Mouse (Mus musculus): ENCODE data around the gene Rcc1l. TPM values are rescaled to one million over a fixed set of nuclear protein-coding genes. Genes with fewer than 3 reads are reported as not detected.

Rcc1l gene
- polyA plus RNA-seq, 1 experiment from 2014 or later, result 14.7 TPM

GRCm38 (mm10) chr5:134214021-134214806 is 37.6 kb upstream of the Rcc1l start:
- 67% methylated on average over 12 of the region's 12 CpGs for WGBS

DNA sequence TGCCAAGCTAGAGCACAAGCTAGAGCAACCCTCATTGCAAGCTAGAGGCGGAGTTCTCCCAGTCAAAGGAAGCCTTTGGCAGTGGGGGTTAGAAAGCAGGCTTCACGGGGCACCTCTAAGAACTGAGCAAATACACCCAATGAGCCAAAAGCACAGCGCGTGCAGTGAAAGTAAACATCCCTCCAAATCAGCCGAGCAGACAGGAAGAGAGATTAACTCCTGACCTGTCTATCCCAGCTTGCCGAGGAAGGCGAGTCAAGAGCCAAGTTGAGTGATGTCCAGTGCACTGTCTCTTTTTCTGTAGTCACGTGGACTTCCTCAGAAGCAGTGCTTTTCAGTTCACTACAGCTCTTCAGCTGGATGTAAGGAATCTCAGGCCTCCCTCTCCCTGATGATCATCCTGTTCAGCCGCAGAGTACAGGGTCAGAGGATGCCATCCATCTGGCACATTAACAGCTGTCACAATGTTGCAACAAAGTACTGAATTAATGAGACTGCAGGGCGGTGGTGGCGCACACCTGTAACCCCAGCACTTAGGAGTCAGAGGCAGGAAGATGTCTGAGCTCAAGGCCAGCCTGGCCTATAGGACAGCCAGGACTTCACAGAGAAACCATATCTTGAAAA is 33.5 kb upstream of the Rcc1l start:
- TF ChIP-seq CTCF (IDR thresholded peaks at IDR 0.05; ENCODE audit: low read depth), result no peak
- H3K4me1 ChIP-seq (replicated peaks; ENCODE audit: control insufficient read depth, insufficient read depth, low read length), result no peaks in the 10 kb centered on the region

More at GRCm38 (mm10) chr5:134214021-134214806, 37.6 kb upstream of the Rcc1l start:
- Histone ChIP-seq H3K4me1 (replicated peaks; ENCODE audit: control insufficient read depth, insufficient read depth, low read length) (no peaks in the 10 kb centered on the region), H3K9me3 (ENCODE audit: control insufficient read depth) (no peaks in the 10 kb centered on the region), H3K4me3 (ENCODE audit: low read depth, low read length) (no peak overlapping the region), H3K27ac (ENCODE audit: low read depth, low read length) (no peak overlapping the region), H3K36me3 (ENCODE audit: control insufficient read depth, insufficient read depth) (peaks cover 9% of the 10 kb centered on the region; the same call in 1 of the 2 replicates), H3K27me3 (replicated peaks; ENCODE audit: control insufficient read depth, insufficient read depth, low read length) (no peaks in the 10 kb centered on the region), H3K4me2 (replicated peaks; ENCODE audit: low read depth) (no peak overlapping the region), H3K9ac (ENCODE audit: low read depth, low read length) (no peak overlapping the region)
- ATAC-seq, result no peak
- TF ChIP-seq CTCF (IDR thresholded peaks at IDR 0.05; ENCODE audit: low read depth), result no peak

DNA sequence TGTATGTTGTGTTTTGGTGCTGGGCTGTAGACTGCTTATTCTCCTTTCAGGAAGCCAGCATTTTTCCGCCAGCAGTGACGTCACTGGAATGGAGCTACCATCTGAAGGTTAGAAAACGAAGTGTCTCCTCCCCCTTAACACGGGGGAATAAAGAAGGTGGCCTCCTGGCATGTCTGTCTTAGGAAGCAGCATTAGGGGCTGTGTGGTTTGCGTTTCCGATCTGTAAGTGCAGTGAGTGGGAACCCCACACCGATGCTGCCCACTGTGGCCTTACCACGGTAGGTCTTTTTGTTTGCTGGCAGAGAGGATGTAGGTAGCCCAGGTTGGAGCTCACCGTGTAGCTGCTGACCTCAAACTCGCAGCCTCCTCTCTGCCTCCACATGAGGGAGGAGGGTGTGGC is 30.1 kb upstream of the Rcc1l start:
- no peak for ATAC-seq
- Histone ChIP-seq H3K4me1 (replicated peaks; ENCODE audit: control insufficient read depth, insufficient read depth, low read length) (no peaks in the 10 kb centered on the region), H3K4me2 (replicated peaks; ENCODE audit: low read depth) (no peak overlapping the region), H3K27me3 (replicated peaks; ENCODE audit: control insufficient read depth, insufficient read depth, low read length) (no peaks in the 10 kb centered on the region), H3K9me3 (ENCODE audit: control insufficient read depth) (no peaks in the 10 kb centered on the region), H3K9ac (ENCODE audit: low read depth, low read length) (no peak overlapping the region), H3K27ac (ENCODE audit: low read depth, low read length) (no peak overlapping the region), H3K36me3 (ENCODE audit: control insufficient read depth, insufficient read depth) (no peaks in the 10 kb centered on the region; the same call in 1 of the 2 replicates), H3K4me3 (ENCODE audit: low read depth, low read length) (no peak overlapping the region)
- no peak for TF ChIP-seq CTCF (IDR thresholded peaks at IDR 0.05; ENCODE audit: low read depth)
- WGBS, result 76% methylated on average over 10 of the region's 10 CpGs

More for the DNA sequence above, 33.5 kb upstream of the Rcc1l start:
- no peaks in the 10 kb centered on the region for H3K9me3 ChIP-seq (ENCODE audit: control insufficient read depth)
- no peak overlapping the region for H3K9ac ChIP-seq (ENCODE audit: low read depth, low read length)
- peaks cover 4% of the 10 kb centered on the region; the same call in 1 of the 2 replicates for H3K36me3 ChIP-seq (ENCODE audit: control insufficient read depth, insufficient read depth)
- ATAC-seq, result no peak
- no peaks in the 10 kb centered on the region for H3K27me3 ChIP-seq (replicated peaks; ENCODE audit: control insufficient read depth, insufficient read depth, low read length)
- no peak overlapping the region for H3K27ac ChIP-seq (ENCODE audit: low read depth, low read length)
- no peak overlapping the region for H3K4me3 ChIP-seq (ENCODE audit: low read depth, low read length)
- no peak overlapping the region for H3K4me2 ChIP-seq (replicated peaks; ENCODE audit: low read depth)
- WGBS, result 21% methylated on average over 11 of the region's 11 CpGs

- no peak for TF ChIP-seq CTCF (IDR thresholded peaks at IDR 0.05; ENCODE audit: low read depth)
- WGBS, result 85% methylated on average over 8 of the region's 8 CpGs
- Histone ChIP-seq H3K9me3 (ENCODE audit: control insufficient read depth) (no peaks in the 10 kb centered on the region), H3K4me2 (replicated peaks; ENCODE audit: low read depth) (no peak overlapping the region), H3K9ac (ENCODE audit: low read depth, low read length) (no peak overlapping the region), H3K4me3 (ENCODE audit: low read depth, low read length) (no peak overlapping the region), H3K27me3 (replicated peaks; ENCODE audit: control insufficient read depth, insufficient read depth, low read length) (no peaks in the 10 kb centered on the region), H3K27ac (ENCODE audit: low read depth, low read length) (no peak overlapping the region), H3K4me1 (replicated peaks; ENCODE audit: control insufficient read depth, insufficient read depth, low read length) (no peaks in the 10 kb centered on the region), H3K36me3 (ENCODE audit: control insufficient read depth, insufficient read depth) (peaks cover 17% of the 10 kb centered on the region; the same call in 1 of the 2 replicates)
- ATAC-seq, result no peak
Observed at GRCm38 (mm10) chr5:134193664-134194063, 17.1 kb upstream of the Rcc1l start.

GRCm38 (mm10) chr5:134188571-134188970 is 12.0 kb upstream of the Rcc1l start:
- no peak for ATAC-seq
- H3K27ac ChIP-seq (ENCODE audit: low read depth, low read length), result no peak overlapping the region
- H3K4me3 ChIP-seq (ENCODE audit: low read depth, low read length), result no peak overlapping the region
- H3K9ac ChIP-seq (ENCODE audit: low read depth, low read length), result no peak overlapping the region
- no peaks in the 10 kb centered on the region for H3K27me3 ChIP-seq (replicated peaks; ENCODE audit: control insufficient read depth, insufficient read depth, low read length)
- WGBS, result 65% methylated on average over 7 of the region's 7 CpGs
- 0 out of 2 replicates have a peak, but pooled peaks cover under 1% of the 10 kb centered on the region for H3K4me1 ChIP-seq (replicated peaks; ENCODE audit: control insufficient read depth, insufficient read depth, low read length)
- no peak overlapping the region for H3K4me2 ChIP-seq (replicated peaks; ENCODE audit: low read depth)
- peaks cover 3% of the 10 kb centered on the region; the same call in 1 of the 2 replicates for H3K36me3 ChIP-seq (ENCODE audit: control insufficient read depth, insufficient read depth)
- no peaks in the 10 kb centered on the region for H3K9me3 ChIP-seq (ENCODE audit: control insufficient read depth)
- no peak for TF ChIP-seq CTCF (IDR thresholded peaks at IDR 0.05; ENCODE audit: low read depth)

DNA sequence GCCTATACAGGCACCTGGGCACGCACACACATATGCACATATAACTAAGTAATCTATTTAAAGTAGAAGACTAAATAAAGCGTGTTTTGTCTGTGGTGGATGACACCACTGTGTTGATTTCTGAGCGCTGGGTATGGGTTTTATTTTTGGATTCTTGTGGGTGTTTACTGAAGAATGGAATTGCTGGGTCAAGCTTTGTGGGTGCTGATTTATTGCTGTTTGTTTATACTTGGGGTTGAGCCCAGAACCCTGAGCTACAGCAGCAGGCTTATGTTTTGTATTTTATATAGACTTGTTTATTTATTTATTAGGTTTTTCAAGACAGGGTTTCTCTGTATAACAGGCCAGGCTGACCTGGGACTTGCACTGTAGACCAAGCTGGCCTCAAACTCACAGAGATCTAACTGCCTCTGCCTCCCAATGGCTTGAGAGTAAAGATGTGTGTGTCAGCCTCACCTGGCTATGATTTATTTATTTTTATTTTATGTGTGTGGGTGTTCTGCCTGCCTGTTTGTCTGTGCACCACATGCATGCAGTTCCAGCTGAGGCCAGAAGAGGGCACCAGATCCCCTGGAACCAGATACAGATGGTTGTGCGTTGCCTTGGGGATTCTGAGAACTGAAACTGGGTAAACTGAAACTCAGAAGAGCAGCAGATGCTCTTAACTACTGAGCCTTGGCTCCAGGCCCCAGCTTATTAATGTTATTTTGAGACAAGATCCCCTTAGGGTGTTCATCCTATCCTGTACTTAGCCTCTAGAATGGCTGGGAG is 10.6 kb upstream of the Rcc1l start:
- no peak overlapping the region for H3K27ac ChIP-seq (ENCODE audit: low read depth, low read length)
- TF ChIP-seq CTCF (IDR thresholded peaks at IDR 0.05; ENCODE audit: low read depth), result peak; percentile 91
- no peaks in the 10 kb centered on the region for H3K27me3 ChIP-seq (replicated peaks; ENCODE audit: control insufficient read depth, insufficient read depth, low read length)
- H3K9me3 ChIP-seq (ENCODE audit: control insufficient read depth), result no peaks in the 10 kb centered on the region
- H3K4me2 ChIP-seq (replicated peaks; ENCODE audit: low read depth), result no peak overlapping the region
- H3K9ac ChIP-seq (ENCODE audit: low read depth, low read length), result no peak overlapping the region
- 70% methylated on average over 4 of the region's 4 CpGs for WGBS
- no peak overlapping the region for H3K4me3 ChIP-seq (ENCODE audit: low read depth, low read length)
- peaks cover 3% of the 10 kb centered on the region; the same call in 1 of the 2 replicates for H3K36me3 ChIP-seq (ENCODE audit: control insufficient read depth, insufficient read depth)
- no peak for ATAC-seq
- 0 out of 2 replicates have a peak, but pooled peaks cover 9% of the 10 kb centered on the region for H3K4me1 ChIP-seq (replicated peaks; ENCODE audit: control insufficient read depth, insufficient read depth, low read length)

Data from intestine, postnatal 0 days (tissue).